Mouse (Mus musculus) embryonic facial prominence, embryonic 11.5 days (tissue): ENCODE results near the gene Apon. TPM values are rescaled to one million over a fixed set of nuclear protein-coding genes. Genes with fewer than 3 reads are reported as not detected.
"Not testable (repeated sequence)": the region's sequence is repeated elsewhere in the genome, so short reads cannot be mapped to it uniquely, and the experiment has no call there.

Experiments used
- ATAC-seq: fragments of 200-750 bp; cut with Nextera tagmentation; replicated peaks from 2 replicates; pipeline ENCODE4 v1.8.0; 2017; ENCODE audit warnings: low read depth; ENCODE audit not compliant: insufficient number of reproducible peaks, low FRiP score, low TSS enrichment
- DNase-seq: peaks from one replicate; pipeline ENCODE4 v3.0.0-alpha.2; 2015; ENCODE audit warnings: low spot score
- H3K27ac ChIP-seq: fragments of 300-500 bp; sonication (generic); replicated peaks from 2 replicates; pipeline ENCODE4 v1.5.1; 2014; ENCODE audit warnings: mild to moderate bottlenecking, low read depth, low read length, control low read depth
- H3K27me3 ChIP-seq: fragments of 300-500 bp; sonication (generic); 2 replicates; pipeline ENCODE4 v1.6.1; 2014; ENCODE audit warnings: mild to moderate bottlenecking, low read length, moderate library complexity, mixed read lengths; ENCODE audit not compliant: control insufficient read depth, insufficient read depth
- H3K36me3 ChIP-seq: fragments of 300-500 bp; sonication (generic); replicated peaks from 2 replicates; pipeline ENCODE4 v1.6.1; 2014; ENCODE audit warnings: low read depth, mild to moderate bottlenecking, low read length, moderate library complexity, mixed read lengths; ENCODE audit not compliant: control insufficient read depth, insufficient read depth
- H3K4me1 ChIP-seq: fragments of 300-500 bp; sonication (generic); 2 replicates; pipeline ENCODE4 v1.6.1; 2014; ENCODE audit warnings: low read length, mixed read lengths; ENCODE audit not compliant: control insufficient read depth, insufficient read depth
- H3K4me2 ChIP-seq: fragments of 300-500 bp; sonication (generic); 2 replicates; pipeline ENCODE4 v1.6.1; 2014; ENCODE audit warnings: low read depth, mild to moderate bottlenecking, control low read depth, low read length, moderate library complexity
- H3K4me3 ChIP-seq: fragments of 300-500 bp; sonication (generic); 2 replicates; pipeline ENCODE4 v1.5.1; 2014; ENCODE audit warnings: low read depth, low read length, control low read depth
- H3K9ac ChIP-seq: fragments of 300-500 bp; sonication (generic); replicated peaks from 2 replicates; pipeline ENCODE4 v1.6.1; 2014; ENCODE audit warnings: mild to moderate bottlenecking, control low read depth, low read length
- H3K9me3 ChIP-seq: fragments of 300-500 bp; sonication (generic); replicated peaks from 2 replicates; pipeline ENCODE4 v1.6.1; 2016; ENCODE audit warnings: mild to moderate bottlenecking, low read length, inconsistent platforms, mixed read lengths; ENCODE audit not compliant: control insufficient read depth
- WGBS: fragments of 180-500 bp; shearing (Covaris S2); extraction: QIAGEN DNeasy Blood & Tissue Kit; methylation state at CpG from one replicate; pipeline ENCODE4 v1.1.7; 2014; 5-methylcytosine and 5-hydroxymethylcytosine counted together
- polyA plus RNA-seq: library from polyadenylated mRNA; unstranded; fragments of >200 nt; fragmentation: Nextera tagmentation; extraction: Ambion mirVana; gene quantifications from 2 replicates; pipeline ENCODE4 v1.2.1, GENCODE M21; 2014

The Apon gene
- polyA plus RNA-seq, 1 experiment from 2014 or later: 0.80 TPM

DNA sequence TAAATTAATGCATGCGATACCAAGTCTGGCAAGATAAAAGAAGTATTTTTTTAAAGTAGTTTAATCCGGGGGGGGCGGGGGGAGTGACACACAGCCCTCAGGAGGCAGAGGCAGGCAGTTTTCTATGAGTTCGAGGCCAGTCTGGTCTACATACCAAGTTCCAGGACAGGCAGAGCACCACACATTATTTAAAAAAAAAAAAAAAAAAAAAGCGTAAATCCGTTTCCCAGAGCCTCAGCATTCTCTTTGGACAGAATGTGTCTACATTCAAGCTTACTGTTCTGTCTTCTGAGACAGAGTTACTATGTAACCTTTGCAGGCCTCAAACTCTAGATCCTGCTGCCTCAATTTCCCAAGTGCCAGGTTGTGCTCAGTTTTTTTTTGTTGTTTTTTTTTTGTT lies 41.7 kb upstream of the Apon start:
- DNase-seq (no peak), ATAC-seq (no peak)
- H3K9me3 ChIP-seq: no peaks in the 10 kb centered on the region
- H3K27me3 ChIP-seq: no peaks in the 10 kb centered on the region
- H3K4me3 ChIP-seq: peak overlapping the region; percentile 64
- H3K36me3 ChIP-seq: no peaks in the 10 kb centered on the region
- peak overlapping the region; percentile 40; the same call in 1 of the 2 replicates for H3K9ac ChIP-seq
- peaks cover 2% of the 10 kb centered on the region; the same call in 1 of the 2 replicates for H3K4me1 ChIP-seq
- H3K4me2 ChIP-seq: peak overlapping the region; percentile 80
- no peak overlapping the region for H3K27ac ChIP-seq
- 42% methylated on average over 6 of the region's 6 CpGs for WGBS

DNA sequence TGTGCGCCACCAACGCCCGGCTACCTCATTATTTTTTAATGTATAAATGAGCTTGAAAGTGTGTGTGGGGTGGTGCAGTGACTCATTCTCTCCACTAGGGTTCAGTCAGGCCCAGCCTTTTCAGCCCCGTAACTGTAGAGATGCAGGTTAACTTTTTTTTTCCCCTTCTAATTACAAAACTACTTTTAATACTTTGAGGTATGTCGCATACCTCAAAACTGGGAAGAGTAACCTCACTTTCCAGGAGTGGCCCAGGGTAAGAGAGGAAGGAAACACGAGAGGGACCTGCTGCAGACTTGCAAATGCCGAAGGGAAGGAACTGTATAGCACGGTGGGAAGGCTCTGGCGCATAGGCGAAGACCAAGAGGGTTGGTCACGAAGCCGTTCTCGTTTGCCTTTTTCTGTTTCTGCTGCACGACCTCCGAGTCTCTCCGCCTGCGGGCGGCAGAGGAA lies 41.0 kb upstream of the Apon start:
- no peaks in the 10 kb centered on the region for H3K36me3 ChIP-seq
- peak overlapping the region; percentile 20 for H3K4me3 ChIP-seq
- H3K9me3 ChIP-seq: no peaks in the 10 kb centered on the region
- no peak for ATAC-seq
- H3K4me1 ChIP-seq: peaks cover 2% of the 10 kb centered on the region; the same call in 1 of the 2 replicates
- H3K9ac ChIP-seq: peak overlapping the region; percentile 37; the same call in 1 of the 2 replicates
- H3K27me3 ChIP-seq: no peaks in the 10 kb centered on the region
- DNase-seq: peak; percentile 76
- H3K4me2 ChIP-seq: peak overlapping the region; percentile 36
- WGBS: 3% methylated on average over 18 of the region's 18 CpGs
- H3K27ac ChIP-seq: no peak overlapping the region

DNA sequence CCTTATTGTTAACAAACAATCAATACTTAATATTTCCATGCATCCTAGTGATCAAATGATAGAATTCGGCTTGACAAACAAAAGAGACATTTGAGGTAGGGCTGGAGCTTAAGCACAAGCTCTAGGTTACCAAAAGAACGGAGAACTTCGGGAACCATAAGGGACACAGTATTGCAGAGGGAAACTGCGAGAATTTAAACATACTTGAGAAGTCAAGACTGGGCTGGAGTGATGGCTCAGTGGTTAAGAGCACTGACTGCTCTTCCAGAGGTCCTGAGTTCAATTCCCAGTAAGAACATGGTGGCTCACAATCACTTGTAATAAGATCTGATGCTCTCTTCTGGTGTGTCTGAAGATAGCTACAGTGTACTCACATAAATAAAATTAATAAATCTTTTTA lies 39.8 kb upstream of the Apon start:
- WGBS: 85% methylated on average over 4 of the region's 4 CpGs
- DNase-seq, H3K9ac ChIP-seq: not testable (repeated sequence)

DNA sequence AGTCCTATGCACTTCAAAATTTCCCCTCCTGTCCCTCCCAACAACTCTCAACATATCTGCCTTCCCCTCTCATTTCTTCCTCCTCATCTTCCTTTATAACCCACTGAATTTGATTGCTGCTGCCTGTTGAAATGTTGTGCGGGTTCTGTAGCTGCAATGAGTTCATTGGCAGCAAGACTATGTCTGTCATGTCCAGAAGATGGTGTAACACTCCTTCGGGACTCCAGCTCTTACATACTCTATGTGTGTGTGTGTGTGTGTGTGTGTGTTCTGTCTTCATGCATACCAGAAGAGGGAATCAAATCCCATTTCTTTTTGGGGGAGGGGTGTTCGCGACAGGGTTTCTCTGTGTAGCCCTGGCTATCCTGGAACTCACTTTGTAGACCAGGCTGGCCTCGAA lies 38.9 kb upstream of the Apon start:
- peaks cover 2% of the 10 kb centered on the region; the same call in 1 of the 2 replicates for H3K4me1 ChIP-seq
- H3K4me2 ChIP-seq: no peak overlapping the region
- DNase-seq: no peak
- no peaks in the 10 kb centered on the region for H3K36me3 ChIP-seq
- H3K4me3 ChIP-seq: no peak overlapping the region
- 92% methylated on average over 5 of the region's 5 CpGs for WGBS
- H3K27me3 ChIP-seq: no peaks in the 10 kb centered on the region
- no peak for ATAC-seq
- no peaks in the 10 kb centered on the region for H3K9me3 ChIP-seq
- H3K9ac ChIP-seq: no peak overlapping the region
- no peak overlapping the region for H3K27ac ChIP-seq

More for the DNA sequence above, 39.8 kb upstream of the Apon start:
- not testable (repeated sequence) for H3K4me2 ChIP-seq, H3K4me3 ChIP-seq, H3K36me3 ChIP-seq, H3K27me3 ChIP-seq, ATAC-seq, H3K4me1 ChIP-seq, H3K9me3 ChIP-seq, H3K27ac ChIP-seq

DNA sequence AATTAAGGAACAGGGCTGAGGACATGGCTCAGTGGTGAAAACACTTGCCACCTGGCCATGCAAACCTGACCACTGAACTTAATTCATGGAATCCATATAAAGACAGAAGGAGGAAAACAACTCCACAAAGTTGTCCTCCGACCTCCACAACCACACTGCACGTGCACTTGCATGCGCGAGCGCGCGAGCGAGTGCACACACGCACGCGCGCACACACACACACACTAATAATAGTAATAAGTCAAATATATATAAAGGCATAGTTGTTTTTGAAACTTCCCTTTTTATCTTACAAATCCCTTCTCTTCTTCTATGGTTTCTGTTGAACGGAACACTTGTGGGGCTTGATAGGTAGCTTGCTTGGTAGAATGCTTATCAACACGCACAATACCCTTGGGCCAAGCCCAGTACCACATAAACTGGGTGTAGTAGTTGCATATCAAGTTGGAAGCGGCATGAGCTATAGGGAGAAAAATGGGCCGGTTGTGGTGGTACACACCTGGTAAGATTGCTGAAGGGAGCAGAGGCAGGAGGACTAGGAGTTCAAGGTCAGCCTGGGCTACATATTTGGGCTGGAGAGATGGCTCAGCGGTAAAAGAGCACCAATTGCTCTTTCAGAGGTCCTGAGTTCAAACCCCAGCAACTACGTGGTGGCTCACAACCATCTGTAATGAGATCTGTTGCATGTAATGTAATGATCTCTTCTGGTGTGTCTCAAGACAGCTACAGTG lies 35.3 kb upstream of the Apon start:
- no peaks in the 10 kb centered on the region for H3K4me1 ChIP-seq
- no peak overlapping the region for H3K9ac ChIP-seq
- no peaks in the 10 kb centered on the region for H3K36me3 ChIP-seq
- DNase-seq: no peak
- H3K4me3 ChIP-seq: no peak overlapping the region
- no peaks in the 10 kb centered on the region for H3K27me3 ChIP-seq
- no peak overlapping the region for H3K4me2 ChIP-seq
- no peaks in the 10 kb centered on the region for H3K9me3 ChIP-seq
- H3K27ac ChIP-seq: no peak overlapping the region
- WGBS: 94% methylated on average over 18 of the region's 18 CpGs
- ATAC-seq: no peak

DNA sequence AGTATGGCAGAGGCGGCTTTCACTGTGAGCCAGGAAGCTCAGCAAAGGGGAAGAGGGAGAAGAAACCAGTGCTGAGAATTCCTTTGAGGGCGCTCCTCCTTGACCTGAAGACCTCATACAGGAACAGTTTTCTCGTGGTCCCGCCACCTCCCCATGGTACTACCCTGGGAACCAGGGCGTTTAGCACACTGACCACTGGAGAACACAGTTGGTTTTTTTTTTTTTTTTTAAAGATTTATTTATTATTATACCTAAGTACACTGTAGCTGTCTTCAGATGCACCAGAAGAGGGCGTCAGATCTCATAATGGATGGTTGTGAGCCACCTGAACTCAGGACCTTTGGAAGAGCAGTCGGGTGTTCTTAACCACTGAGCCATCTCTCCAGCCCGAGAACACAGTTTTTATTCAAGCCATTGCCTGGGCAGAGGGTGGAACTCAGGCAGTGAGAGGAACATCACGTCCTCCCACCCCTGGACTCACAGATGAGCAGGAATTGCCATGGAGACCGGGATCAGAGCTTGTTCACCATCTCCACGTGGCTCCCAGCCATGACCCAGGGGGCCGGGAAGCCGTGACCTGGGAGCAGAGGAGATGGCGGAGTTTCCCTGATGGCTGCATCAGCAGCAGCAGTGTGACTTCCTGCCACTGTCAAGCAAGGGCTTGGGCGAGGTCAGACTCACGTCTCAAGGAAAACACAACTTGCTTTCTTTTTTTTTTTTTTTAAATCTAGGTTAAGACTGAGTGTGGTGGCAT lies 32.2 kb upstream of the Apon start:
- ATAC-seq: no peak
- 49% methylated on average over 16 of the region's 16 CpGs for WGBS
- H3K9ac ChIP-seq: no peak overlapping the region

DNA sequence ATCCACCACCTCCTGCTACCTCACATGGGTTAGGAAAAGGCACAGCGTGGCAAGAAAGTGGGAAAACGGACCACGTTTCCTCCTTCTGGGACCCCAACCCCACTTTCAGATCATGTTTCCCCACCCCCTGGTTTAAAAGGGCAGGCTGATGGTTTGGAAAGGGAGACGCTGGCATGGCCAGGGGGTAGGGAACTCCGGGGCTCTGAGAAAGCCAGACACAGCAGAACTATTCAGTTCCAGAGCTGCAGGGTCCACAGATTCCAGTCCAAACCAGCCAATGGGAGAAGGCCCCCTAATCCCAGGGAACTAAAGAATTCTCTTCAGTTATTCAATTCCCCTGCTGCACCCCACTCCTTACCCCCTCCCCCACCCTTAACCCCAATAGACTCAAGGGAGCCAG lies 28.8 kb upstream of the Apon start:
- H3K36me3 ChIP-seq: no peaks in the 10 kb centered on the region
- no peak overlapping the region for H3K4me3 ChIP-seq
- H3K27me3 ChIP-seq: no peaks in the 10 kb centered on the region
- no peak for ATAC-seq
- DNase-seq: no peak
- no peak overlapping the region for H3K27ac ChIP-seq
- no peaks in the 10 kb centered on the region for H3K4me1 ChIP-seq
- WGBS: 28% methylated on average over 5 of the region's 5 CpGs
- H3K9me3 ChIP-seq: no peaks in the 10 kb centered on the region
- H3K9ac ChIP-seq: no peak overlapping the region
- no peak overlapping the region for H3K4me2 ChIP-seq

More for the DNA sequence above, 32.2 kb upstream of the Apon start:
- Histone ChIP-seq H3K4me1 (no peaks in the 10 kb centered on the region), H3K27me3 (no peaks in the 10 kb centered on the region), H3K4me3 (no peak overlapping the region), H3K27ac (no peak overlapping the region), H3K36me3 (no peaks in the 10 kb centered on the region), H3K4me2 (no peak overlapping the region), H3K9me3 (no peaks in the 10 kb centered on the region)
- DNase-seq: no peak

DNA sequence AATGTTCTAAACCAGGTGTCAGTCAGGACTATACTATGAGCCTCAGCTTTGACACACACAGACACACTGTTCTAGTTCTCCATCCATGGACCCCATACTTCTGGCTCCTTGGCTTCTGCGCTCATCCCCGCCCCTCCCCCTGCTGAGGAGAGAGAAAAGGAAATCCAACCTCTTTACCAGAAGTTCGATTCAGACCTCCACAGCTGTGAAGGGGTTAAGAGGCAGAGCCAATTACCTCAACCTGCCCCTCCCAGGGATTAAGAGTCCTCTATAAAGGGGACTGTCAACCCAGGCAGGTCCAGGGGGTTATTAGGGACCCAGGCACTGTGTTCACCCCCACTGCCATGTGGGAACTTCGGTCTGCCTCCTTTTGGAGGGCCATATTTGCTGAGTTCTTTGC lies 28.4 kb upstream of the Apon start, which contains the start of gene Mip:
Gene Mip, plus strand, starts transcription at position 301 of the 400 bp plus-strand sequence.
- H3K27ac ChIP-seq: 0 out of 2 replicates have a peak within 1 kb of the TSS, but pooled peaks have one; percentile 28
- no peak for DNase-seq
- ATAC-seq: no peak

More for the DNA sequence above, 28.4 kb upstream of the Apon start, which contains the start of gene Mip:
- Histone ChIP-seq H3K36me3 (no peaks in the 10 kb centered on the region), H3K27me3 (no peaks in the 10 kb centered on the region), H3K4me3 (no peak within 1 kb of the TSS), H3K4me2 (no peak within 1 kb of the TSS), H3K9ac (no peak within 1 kb of the TSS; the same call in 1 of the 2 replicates), H3K4me1 (no peaks in the 10 kb centered on the region), H3K9me3 (no peaks in the 10 kb centered on the region)
- 49% methylated on average over 4 of the region's 4 CpGs for WGBS
